Mouse (Mus musculus): ENCODE data around the gene Syvn1.

Gene Syvn1

GRCm38 (mm10) chr19:6069851-6070250, 23.5 kb downstream of the Syvn1 start:
- no peak for DNase-seq

GRCm38 (mm10) chr19:6070571-6071250, 24.3 kb downstream of the Syvn1 start:
- DNase-seq = no peak

DNA sequence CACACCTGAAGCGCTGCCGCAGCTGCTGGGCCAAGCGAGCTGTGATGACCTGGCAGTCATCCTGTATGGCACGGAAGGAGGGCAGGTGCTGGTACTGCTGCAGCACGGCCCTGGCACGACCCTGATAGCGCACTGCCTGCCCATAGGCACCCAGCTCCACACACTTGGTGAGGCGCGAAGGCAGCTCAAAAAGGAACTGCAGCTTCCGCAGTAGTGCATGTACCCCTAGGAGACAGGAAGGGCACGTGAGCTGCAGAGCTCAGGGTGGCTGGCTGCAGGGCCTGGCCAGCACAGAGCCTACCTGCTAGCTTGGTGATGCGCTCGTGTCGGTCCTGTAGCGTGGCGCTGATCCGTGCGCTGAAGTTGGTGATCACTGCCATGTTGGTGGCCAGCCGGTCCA, 24.9 kb downstream of the Syvn1 start:
- no peak for DNase-seq

GRCm38 (mm10) chr19:6073889-6074288, 27.5 kb downstream of the Syvn1 start:
- DNase-seq = no peak

- peak; percentile 91 for DNase-seq
These were observed 30.4 kb downstream of the Syvn1 start, which contains the start of gene Vps51 for GRCm38 (mm10) chr19:6076564-6077393. Gene Vps51 (minus strand): TSS chr19:6077231.

DNA sequence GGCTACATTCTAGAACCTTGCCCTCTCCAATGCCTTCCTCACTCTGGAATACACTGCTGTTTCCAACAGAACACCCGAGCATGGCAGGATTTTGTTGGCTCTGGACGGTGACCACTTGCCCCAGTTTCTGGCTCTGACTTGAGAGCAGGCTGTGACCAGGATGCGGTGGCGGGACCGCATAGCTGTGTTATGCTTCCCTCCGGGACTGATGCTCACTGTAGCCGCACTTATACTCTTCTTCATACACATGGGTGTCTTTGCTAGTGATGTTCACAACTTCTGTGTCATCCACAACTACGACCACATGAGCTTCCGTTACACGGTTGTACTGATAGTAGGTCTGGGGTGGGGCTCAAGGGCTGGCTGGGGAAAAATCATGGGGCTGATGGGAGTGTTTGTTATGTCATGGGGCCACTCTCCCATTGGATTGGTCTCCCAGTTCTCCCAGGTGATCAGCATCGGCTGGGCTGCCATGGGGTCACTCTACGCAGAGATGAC, 33.7 kb downstream of the Syvn1 start, which contains the start of gene Tmem262:
TSS of gene Tmem262 (plus strand) at position 51 of the 498 bp plus-strand sequence.
- DNase-seq = no peak

DNA sequence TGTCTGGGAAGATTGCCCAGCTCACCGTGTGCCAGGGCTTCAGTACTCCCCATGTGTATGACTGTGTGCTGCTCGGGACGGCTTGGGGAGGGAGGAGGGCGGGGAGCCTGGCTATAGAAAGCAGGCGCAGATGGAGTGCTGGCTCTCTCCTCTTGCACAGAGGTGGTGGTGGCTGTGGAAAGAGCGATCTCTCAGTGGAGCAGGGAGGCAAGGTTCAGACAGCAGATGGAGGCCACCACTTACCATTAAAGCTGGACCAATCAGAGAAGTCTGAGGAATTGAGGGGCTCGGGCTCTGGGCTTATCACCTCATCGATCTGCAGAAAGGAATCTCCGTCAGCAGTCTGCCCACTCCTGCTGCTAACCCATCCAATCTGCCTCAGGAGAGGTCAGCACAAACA, 35.8 kb downstream of the Syvn1 start, which contains the start of gene Gm28374:
TSS of gene Gm28374 (minus strand) at position 101 of the 400 bp plus-strand sequence.
- no peak for DNase-seq

GRCm38 (mm10) chr19:6084478-6085248, 38.3 kb downstream of the Syvn1 start, which contains the start of the genes Zfpl1 and Cdca5:
Gene Zfpl1 (minus strand): TSS chr19:6084956.
Gene Cdca5 (plus strand): TSS chr19:6084983.
- peak; percentile 97 for DNase-seq

DNA sequence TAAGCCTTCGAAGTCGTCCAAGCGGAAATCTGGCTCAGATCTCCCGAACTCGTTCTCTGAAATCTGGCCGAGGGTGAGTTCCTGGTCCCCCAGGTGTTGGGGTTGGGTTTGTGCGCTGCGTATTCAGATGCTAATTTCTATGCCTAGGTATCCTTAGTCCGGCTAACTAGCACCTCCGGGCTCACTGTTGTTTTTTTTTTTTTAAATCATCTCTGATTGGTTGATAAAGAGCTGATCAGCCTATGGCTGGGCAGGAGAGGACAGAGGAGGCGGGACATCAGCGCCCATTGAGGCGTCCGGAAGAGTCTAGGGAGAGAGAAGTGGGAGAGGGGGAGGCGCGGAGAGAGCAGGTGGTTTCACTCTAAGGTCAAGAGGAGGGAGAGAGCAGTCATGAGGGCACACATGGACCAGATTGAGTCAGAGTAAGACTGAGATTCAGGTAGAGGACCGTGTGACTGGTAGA, 39.1 kb downstream of the Syvn1 start:
- peak; percentile 52 for DNase-seq

DNA sequence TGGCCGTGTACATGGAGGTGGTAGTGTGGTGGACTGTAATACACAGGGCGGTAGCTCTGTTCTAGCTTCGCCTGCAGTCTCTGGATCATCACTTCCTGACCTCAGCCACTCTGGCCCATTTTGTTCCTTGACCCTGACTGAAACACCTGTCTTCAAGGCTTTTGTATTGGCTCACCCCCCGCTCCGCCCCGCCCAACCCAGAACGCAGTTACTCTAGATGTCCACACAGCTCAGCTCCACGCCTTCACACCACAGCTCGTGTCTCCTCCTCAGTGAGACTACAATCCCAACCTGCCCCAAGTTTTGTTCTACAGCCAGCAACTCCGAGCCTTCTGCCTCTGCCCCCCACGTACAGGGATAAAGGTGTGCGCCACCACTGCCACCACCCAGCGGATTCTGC, 42.5 kb downstream of the Syvn1 start:
- DNase-seq = no peak

GRCm38 (mm10) chr19:6094119-6094518, 47.7 kb downstream of the Syvn1 start, which contains the start of gene AC131692.1:
Gene AC131692.1 (plus strand): TSS chr19:6094419.
- DNase-seq = no peak

DNA sequence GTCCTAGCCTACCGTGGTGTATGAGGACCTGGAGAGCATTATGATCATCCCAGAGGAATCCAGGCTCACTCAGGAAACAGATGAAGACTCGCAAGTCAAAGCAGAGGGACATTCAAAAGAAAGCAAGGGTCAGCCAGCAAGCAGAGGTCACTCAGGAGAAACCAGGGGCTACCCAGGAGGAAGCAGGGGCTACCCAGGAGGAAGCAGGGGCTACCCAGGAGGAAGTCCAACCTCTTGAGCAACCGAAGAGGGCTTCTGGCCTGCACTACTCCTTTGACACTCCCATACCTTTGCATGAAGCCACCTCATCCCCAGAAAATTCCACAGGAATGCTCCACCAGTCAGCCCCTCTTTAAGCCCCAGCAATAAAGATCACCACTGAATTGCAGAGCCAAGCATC, 51.5 kb downstream of the Syvn1 start:
- no peak for DNase-seq

DNA sequence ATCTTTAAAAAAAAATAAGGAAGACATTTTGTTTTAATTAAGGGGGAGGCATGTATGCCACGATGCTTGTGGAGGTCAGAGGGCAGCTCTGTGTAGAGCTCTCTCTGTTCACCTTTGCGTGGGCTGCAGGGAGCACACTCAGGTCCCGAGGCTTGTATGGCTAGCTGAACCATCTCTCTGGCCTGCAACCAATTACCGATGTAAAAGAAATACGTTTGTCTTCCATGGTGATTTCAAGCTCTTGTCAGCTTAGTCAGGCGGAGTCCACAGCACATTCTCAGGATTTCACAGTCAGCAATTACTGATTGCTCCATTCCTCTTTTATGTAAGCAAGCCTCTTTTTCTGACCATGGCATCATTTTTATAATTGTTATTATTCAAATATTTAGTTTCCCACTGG, 54.8 kb downstream of the Syvn1 start:
- DNase-seq = no peak

DNA sequence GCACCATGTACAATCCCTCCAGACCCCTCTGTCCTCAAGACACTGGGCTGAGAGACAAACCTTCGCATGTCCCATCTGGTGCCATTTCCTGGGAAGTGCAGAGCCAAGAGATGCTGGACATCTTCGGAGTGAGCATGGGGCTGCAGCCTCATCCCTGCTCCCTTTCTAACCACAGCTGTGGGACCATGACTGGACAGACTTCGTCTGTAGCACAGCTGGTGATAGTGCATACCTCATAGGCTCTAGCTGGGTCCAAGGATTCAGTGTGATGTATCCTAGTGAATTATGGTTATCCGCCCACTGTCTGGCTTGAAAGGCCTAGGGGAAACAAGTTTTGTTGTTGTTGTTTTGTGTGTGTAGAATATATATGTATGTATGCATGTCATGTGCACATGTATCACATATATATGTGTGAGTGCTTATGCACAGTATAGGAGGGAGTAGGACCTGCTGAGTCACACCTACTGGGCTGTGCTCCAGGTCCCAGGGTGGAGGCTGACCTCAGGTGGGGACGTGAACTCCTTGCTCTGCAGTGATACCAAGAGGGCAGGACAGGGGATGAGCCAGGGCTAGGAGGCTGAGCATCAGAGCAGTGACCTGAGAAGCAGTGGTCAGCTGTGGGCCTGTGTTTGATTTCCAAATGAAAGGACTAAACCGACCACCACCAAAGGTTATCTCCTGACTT, 55.9 kb downstream of the Syvn1 start:
- no peak for DNase-seq
